Mouse (Mus musculus) brown adipose tissue, adult 24 weeks (tissue): ENCODE measurements around the gene 4931406P16Rik. TPM values are rescaled to one million over a fixed set of nuclear protein-coding genes. Genes with fewer than 3 reads are reported as not detected.

Source experiments
- H3K27ac ChIP-seq: fragments of 200-500 bp; replicated peaks from 2 replicates; pipeline ENCODE4 v1.5.1; 2012; ENCODE audit warnings: low read depth, mild to moderate bottlenecking, low read length
- H3K4me1 ChIP-seq: fragments of 200-500 bp; 2 replicates; pipeline ENCODE4 v1.6.1; 2012; ENCODE audit warnings: low read length, mixed read lengths; ENCODE audit not compliant: control insufficient read depth, insufficient read depth, insufficient read length
- H3K4me3 ChIP-seq: fragments of 200-500 bp; 2 replicates; pipeline ENCODE4 v1.5.1; 2012; ENCODE audit warnings: low read depth, mild to moderate bottlenecking, low read length, moderate library complexity; ENCODE audit not compliant: insufficient read depth
- polyA plus RNA-seq: library from polyadenylated mRNA; stranded (reverse); fragments of >200 nt; gene quantifications from 2 replicates; pipeline ENCODE4 v1.2.4, GENCODE M21; 2012; ENCODE audit not compliant: missing spikeins, insufficient read depth, insufficient read length

Gene 4931406P16Rik
- polyA plus RNA-seq, 1 experiment: 19.2 TPM

DNA sequence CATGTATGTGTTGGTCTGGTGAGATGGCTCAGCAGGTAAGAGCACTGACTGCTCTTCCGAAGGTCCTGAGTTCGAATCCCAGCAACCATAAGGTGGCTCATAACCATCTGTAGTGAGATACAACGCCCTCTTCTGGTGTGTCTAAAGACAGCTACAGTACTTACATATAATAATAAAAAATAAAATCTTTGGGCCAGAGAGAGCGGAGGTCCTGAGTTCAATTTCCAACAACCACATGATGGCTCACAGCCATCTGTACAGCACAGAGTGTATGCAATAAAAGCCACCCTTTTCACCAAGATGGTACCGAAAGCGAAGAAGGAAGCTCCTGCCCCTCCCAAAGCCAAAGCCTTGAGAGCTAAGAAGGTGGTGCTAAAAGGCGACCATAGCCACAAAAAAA, 62.6 kb downstream of the 4931406P16Rik start, which contains the start of gene Gm6096:
TSS of gene Gm6096 (plus strand) at position 301 of the 400 bp plus-strand sequence.
- H3K4me3 ChIP-seq: no peak within 1 kb of the TSS

DNA sequence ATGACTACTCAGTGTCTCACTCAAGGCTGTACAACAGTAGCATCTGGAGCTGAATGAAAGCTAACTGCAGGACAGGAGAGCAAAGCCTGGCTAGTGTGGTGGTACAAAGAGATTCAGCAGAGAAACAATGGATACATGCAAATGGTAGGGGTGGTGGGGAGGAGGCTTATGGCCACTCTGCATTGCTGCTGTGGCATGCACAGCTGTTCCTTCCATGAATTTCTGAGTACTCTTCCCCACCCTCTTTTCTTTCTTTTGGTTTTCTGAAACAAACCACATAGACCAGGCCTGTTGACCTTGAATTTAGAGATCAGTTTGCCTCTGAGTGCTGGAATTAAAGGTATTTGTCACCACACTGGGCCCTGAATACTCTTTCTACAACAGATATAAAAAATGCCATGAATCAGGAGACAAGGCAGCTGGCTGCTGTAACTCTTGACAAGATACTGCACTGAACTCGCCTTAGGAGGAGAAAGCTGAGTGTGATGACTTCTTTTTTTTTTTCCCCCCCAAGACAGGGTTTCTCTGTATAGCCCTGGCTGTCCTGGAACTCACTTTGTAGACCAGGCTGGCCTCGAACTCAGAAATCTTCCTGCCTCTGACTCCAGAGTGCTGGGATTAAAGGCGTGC, 66.4 kb downstream of the 4931406P16Rik start:
- Histone ChIP-seq H3K4me3 (no peak overlapping the region), H3K4me1 (no peaks in the 10 kb centered on the region), H3K27ac (no peak overlapping the region)

More for the DNA sequence above, 62.6 kb downstream of the 4931406P16Rik start, which contains the start of gene Gm6096:
- Histone ChIP-seq H3K4me1 (no peaks in the 10 kb centered on the region), H3K27ac (no peak within 1 kb of the TSS)

DNA sequence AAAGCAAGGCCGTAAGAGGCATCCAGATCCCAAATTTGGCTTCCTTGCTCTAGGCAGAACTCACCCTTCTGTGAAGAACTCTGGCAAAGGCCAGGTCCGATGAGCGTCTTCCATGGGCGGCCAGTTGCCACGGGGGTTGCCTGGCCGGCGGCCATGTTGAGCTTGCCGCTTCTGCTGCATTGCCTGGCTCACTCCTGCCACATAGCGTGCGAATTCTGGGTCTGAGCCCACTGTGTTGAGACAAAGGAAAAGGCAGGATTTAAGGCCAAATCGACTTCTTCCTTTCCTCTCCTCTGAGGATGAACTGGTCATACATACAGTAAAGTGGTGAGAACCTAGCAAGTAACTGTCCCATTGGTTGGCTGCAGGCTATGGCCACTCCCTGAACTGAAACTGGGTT, 71.2 kb downstream of the 4931406P16Rik start:
- Histone ChIP-seq H3K4me3 (no peak overlapping the region), H3K27ac (no peak overlapping the region), H3K4me1 (no peaks in the 10 kb centered on the region)

DNA sequence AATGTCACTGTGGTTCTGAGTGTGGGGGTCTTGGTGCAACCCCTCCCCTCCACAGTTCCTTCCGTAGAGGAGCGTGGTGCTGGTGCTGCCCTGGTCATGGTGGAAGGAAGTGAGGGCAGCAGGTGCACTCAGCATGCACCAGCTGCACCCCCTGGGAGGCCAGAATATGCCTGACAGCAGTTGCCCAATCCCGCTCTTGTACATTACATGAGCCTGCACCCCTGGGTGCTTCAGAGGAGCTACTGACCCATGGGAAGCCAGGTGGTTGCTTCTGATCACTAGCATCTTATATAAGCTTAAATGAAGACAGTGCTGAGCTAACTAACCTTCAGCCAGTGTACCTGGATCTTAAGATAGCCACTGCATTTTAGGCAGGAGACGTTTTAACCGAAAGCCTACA, 75.3 kb downstream of the 4931406P16Rik start:
- Histone ChIP-seq H3K27ac (no peak overlapping the region), H3K4me3 (no peak overlapping the region), H3K4me1 (no peaks in the 10 kb centered on the region; the same call in 1 of the 2 replicates)

DNA sequence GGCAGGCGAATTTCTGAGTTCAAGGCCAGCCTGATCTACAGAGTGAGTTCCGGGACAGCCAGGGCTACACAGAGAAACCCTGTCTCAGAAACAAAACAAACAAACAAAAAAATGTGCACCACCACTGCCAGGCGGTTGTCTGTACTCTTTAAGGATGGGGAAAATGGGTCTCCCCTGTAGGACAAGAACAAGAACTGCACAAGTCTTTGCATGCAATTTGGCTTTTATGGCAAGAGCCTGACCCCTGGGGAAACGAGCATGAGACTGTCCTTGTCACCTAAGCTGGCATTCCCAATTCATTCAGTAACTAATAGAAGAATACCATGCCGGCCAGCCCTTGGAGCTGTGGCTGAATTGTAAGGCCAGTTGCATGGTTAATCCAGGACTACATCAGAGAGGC, 77.7 kb downstream of the 4931406P16Rik start:
- no peak overlapping the region for H3K27ac ChIP-seq
- no peaks in the 10 kb centered on the region; the same call in 1 of the 2 replicates for H3K4me1 ChIP-seq
- H3K4me3 ChIP-seq: no peak overlapping the region

DNA sequence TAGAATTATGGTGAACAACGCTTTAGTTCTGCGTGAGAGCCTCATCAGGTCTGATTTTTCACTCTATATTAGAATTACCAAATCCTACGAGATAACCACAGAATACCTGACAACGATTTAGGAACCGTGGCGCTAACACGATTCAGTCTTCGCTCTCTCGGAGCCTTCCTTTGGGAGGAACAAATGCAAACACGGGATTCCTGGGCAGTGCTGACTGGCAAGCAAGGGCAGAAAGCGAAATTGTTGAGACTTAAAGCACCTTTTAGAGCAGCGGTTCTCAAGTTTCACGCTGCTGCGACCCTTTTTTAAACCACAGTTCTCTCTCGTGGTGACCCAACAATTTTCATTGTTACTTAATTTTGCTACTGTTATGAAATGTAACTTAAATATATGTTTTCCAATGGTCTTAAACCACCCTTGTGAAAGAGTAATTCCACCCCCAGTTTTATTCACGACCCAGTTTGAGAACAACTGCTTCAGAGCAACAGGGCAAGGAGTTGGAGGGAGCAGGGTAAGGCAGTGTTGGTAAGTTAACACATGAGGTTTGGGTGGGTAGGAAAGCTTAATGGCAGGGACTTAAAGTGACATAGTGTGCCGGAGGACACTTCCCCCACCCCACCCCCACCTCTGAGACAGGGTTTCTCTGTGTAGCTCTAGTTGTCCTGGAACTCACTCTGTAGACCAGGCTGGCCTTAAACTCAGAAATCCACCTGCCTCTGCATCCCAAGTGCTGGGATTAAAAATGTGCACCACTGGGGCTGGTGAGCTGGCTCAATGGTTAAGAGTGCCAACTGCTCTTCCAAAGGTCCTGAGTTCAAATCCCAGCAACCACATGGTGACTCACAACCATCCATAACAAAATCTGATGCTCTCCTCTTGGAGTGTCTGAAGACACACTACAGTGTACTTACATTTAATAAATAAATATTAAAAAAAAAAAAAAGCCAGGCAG, 78.5 kb downstream of the 4931406P16Rik start:
- H3K27ac ChIP-seq: peak overlapping the region; percentile 38
- peak overlapping the region; percentile 62 for H3K4me3 ChIP-seq
- no peaks in the 10 kb centered on the region; the same call in 1 of the 2 replicates for H3K4me1 ChIP-seq

DNA sequence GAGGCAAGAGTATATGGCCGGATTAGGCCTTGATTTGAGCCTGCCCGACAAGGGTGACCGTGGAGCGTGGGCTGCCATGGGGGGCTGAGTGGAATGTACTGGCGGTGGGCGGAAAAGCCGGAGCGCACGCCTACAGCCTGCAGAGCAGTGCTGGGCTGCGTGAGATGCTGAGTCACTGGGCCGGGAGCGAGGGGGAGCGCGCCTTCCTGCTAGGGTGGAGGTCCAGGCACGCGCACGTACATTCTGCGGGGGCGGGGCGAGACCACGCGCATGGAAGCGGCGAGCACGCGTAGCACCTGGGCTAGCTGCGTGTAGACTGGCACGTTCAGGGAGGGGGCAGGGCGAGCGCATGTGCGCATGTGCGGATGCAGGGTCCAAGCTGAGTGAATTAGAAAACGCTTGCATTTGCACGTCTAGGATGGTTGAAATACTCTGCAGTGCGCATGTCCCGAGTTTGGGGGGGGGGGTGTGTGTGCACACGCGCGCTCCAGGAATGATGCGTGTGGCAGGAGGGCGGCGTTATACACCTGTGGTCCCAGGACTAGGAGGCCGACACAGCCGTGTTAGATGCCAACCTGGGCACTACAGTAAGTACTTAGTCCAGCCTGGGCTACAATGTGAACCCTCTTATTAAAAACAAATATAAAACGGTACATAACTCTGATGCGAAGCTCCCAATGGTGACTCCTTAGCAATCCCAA, 79.3 kb downstream of the 4931406P16Rik start:
- Histone ChIP-seq H3K4me1 (no peaks in the 10 kb centered on the region; the same call in 1 of the 2 replicates), H3K4me3 (peak overlapping the region; percentile 62), H3K27ac (peak overlapping the region; percentile 92)

DNA sequence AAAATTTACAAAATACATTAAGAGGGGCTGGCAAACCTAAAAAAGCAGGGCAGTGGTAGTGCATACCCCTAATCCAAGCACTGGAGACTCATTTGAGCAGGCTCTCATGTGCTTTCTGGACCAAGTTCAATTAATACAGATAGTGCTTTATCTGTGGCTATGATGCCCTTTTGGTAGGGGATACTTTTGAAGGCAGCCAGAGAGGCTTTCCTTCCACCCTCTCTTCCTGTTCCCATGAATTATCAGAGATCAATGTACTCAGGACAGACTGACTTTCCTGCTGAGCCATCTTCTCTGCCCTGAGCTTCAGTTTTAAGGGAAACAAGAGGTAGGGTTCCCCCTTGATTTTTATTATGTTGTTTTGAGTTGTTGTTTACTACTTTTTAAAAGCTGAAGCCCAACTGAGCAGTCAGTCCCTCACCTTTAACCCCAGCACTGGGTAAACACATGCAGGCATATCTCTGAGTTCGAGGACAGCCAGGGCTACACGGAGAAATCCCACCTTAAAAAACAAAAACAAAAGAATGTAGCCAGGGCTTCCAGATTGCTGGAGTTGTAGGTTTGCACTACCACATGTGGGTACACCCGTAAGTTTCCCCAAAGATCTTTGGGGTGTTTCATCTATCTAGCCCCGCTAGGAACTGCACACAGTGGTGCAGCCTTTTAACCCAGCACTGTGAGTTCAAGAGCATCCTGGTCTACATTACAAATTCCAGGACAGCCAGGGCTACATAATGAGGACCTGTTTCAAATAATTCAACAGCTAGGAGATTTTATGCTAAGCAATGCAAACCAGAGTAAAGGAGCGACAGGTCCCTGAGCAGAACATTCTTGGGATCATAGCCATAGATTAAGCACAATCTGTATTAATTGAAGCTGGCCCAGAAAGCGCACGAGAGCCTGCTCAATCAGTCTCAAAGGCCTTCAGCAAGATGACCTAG, 80.3 kb downstream of the 4931406P16Rik start:
- peaks cover under 1% of the 10 kb centered on the region; the same call in 1 of the 2 replicates for H3K4me1 ChIP-seq
- peak overlapping the region; percentile 62 for H3K4me3 ChIP-seq

DNA sequence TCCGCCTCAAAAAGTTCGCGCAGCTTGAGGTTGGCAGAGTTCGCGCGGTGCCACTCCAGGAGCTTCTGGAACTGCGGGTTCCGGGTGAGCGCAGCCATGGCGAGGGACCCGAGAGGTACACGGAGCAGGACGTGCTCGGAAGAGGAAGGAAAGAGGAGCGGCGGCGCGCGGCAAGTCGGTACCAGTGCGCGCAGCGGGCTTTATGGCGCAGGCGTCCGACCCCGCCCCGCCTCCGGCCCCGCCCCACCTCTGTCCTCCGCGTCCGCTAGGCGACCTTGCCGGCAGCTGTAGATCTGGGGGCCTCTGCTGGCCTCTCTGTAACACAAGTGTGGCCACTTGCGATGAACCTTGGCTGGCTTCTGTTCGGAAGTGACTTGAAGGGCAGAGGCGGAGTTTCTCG, 83.2 kb downstream of the 4931406P16Rik start, which contains the start of gene Gpi1:
TSS of gene Gpi1 (minus strand) at position 221 of the 400 bp plus-strand sequence.
- Histone ChIP-seq H3K4me1 (peaks cover 9% of the 10 kb centered on the region), H3K27ac (peak within 1 kb of the TSS; percentile 79), H3K4me3 (peak within 1 kb of the TSS; percentile 89)

More for the DNA sequence above, 80.3 kb downstream of the 4931406P16Rik start:
- peak overlapping the region; percentile 92 for H3K27ac ChIP-seq

DNA sequence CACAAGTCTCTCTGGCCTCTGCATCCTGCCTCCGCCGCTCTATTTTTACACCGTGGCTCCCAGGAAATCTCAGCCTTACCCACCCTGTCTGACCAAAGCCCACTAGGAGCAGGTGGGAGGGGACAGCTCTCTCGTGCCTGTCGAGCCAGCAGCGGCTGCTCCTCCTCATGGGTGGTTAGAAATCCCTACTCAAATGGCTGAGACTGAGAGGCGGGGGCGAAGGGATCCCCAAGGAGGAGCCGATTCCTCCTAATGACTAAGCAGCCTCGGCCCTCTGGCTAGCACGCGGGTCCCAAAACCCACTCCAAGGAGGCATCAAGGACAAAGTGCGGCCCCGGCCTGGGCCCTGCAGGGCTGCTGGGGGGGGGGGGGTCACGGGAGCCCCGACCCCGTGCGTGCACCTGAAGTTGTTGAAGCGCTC, 83.7 kb downstream of the 4931406P16Rik start:
- peak overlapping the region; percentile 79 for H3K27ac ChIP-seq
- peak overlapping the region; percentile 89 for H3K4me3 ChIP-seq
- peaks cover 9% of the 10 kb centered on the region for H3K4me1 ChIP-seq

DNA sequence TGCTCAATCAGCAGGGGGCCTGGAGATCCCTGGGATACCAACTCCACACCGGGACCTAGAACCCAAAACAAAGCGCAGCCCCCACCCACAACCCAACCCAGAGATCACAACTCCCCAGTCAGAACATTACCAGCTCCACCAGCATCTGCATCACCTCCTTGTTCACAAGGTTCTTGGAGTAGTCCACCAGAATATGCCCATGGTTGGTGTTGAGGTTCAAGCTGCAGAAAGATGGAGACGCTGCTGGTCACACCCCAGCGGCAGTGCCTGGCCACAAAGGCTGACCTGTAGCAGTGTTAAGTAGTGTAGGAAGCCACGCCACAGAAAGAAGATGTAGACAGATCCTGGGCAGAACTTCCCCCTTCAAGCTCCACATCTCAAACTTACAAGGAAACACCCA, 84.2 kb downstream of the 4931406P16Rik start:
- peak overlapping the region; percentile 79 for H3K27ac ChIP-seq
- H3K4me1 ChIP-seq: peaks cover 9% of the 10 kb centered on the region
- peak overlapping the region; percentile 89 for H3K4me3 ChIP-seq

DNA sequence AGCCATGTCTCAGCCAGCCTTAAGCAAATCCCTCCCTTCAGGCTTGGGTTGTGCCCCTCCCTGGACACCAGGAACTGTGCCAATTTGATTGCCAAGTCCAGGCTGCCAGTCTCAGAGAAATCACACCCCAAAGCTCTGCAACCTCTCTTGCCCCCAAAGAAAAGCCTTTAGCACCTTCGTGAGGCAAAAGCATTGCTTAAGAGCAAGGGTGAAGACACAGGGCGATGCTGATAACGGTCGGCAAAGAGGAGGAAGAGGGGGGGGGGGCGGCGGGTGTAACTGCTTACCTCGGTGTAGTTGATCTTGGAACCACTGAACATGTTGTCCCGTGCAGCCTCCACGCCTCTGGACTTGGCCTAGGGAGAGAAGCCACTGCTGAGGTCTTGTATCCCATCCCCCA, 84.7 kb downstream of the 4931406P16Rik start:
- no peak overlapping the region for H3K27ac ChIP-seq
- peak overlapping the region; percentile 89 for H3K4me3 ChIP-seq
- peaks cover 9% of the 10 kb centered on the region for H3K4me1 ChIP-seq

DNA sequence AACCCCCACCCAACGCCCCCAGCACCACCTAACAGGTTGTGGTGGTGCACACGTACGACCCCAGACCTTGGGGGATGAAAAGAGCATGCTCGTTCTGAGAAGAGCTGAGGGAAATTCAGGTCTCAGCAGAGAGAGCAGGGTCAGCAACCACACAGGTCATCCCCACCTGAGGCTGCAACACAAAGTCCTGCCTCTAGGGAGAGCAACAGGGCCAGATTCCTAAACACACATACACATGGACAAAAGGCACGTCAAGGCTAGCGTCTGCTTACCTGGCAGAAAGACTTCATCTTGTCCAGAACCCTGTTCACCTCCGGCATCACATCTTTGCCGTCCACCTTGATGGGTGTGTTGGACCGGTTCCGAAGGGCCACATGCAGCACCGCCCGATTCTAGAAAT, 86.5 kb downstream of the 4931406P16Rik start:
- Histone ChIP-seq H3K4me3 (no peak overlapping the region), H3K4me1 (peaks cover 9% of the 10 kb centered on the region), H3K27ac (no peak overlapping the region)

DNA sequence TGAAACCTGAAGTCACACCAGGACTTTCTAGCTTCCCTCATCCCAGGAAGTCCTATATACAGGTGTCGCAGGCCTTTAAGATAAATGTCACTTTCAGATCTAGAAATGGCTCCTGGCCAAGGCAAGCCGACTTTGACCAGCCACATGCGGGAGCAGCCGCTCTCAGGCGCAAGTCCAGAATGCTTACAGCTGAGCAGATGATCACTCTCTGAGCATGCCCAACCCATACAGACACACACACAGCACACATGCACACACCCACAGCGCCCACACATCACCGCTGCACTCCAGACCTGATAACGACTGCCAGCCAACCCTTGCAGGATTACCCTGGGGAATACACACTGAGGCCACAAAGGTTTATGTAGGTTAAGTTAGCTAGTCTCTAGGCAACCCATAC, 87.3 kb downstream of the 4931406P16Rik start:
- Histone ChIP-seq H3K4me3 (no peak overlapping the region), H3K27ac (no peak overlapping the region), H3K4me1 (peaks cover 9% of the 10 kb centered on the region)
